Mouse (Mus musculus) 3T3-L1 (cell line): ENCODE data around the gene Ost4.

Experiments
- DNase-seq: peaks from one replicate; pipeline ENCODE4 v3.0.0-alpha.2; 2015; ENCODE audit warnings: low read depth, low spot score

The Ost4 gene

GRCm38 (mm10) chr5:30924614-30925013 is 17.0 kb upstream of the Ost4 start:
- no peak for DNase-seq

- no peak for DNase-seq
Measured at GRCm38 (mm10) chr5:30923119-30923518, 15.5 kb upstream of the Ost4 start.

GRCm38 (mm10) chr5:30922581-30923041 is 15.0 kb upstream of the Ost4 start:
- no peak for DNase-seq

GRCm38 (mm10) chr5:30921256-30922033 is 13.9 kb upstream of the Ost4 start, which contains the start of gene Khk:
TSS of gene Khk (plus strand) at chr5:30921431.
- DNase-seq, result peak; percentile 91

GRCm38 (mm10) chr5:30920621-30921020 is 13.0 kb upstream of the Ost4 start:
- DNase-seq, result no peak

- DNase-seq, result no peak
Measured at GRCm38 (mm10) chr5:30919831-30920614, 12.4 kb upstream of the Ost4 start.

GRCm38 (mm10) chr5:30918691-30919090 is 11.1 kb upstream of the Ost4 start:
- DNase-seq, result no peak

GRCm38 (mm10) chr5:30917891-30918670 is 10.5 kb upstream of the Ost4 start:
- DNase-seq, result no peak

GRCm38 (mm10) chr5:30917348-30917747 is 9.8 kb upstream of the Ost4 start:
- DNase-seq, result no peak

GRCm38 (mm10) chr5:30916841-30917240 is 9.3 kb upstream of the Ost4 start:
- DNase-seq, result no peak

GRCm38 (mm10) chr5:30915974-30916433 is 8.4 kb upstream of the Ost4 start:
- peak; percentile 99 for DNase-seq

GRCm38 (mm10) chr5:30915456-30915855 is 7.9 kb upstream of the Ost4 start:
- DNase-seq, result peak; percentile 31

- no peak for DNase-seq
Measured at GRCm38 (mm10) chr5:30914849-30915248, 7.3 kb upstream of the Ost4 start.

GRCm38 (mm10) chr5:30914101-30914635 is 6.6 kb upstream of the Ost4 start:
- peak; percentile 71 for DNase-seq

GRCm38 (mm10) chr5:30913060-30913841 is 5.7 kb upstream of the Ost4 start, which contains the start of gene Emilin1:
TSS of gene Emilin1 (plus strand) at chr5:30913402.
- DNase-seq, result peak; percentile 99

- peak; percentile 65 for DNase-seq
Measured at GRCm38 (mm10) chr5:30912156-30912555, 4.6 kb upstream of the Ost4 start.

GRCm38 (mm10) chr5:30910481-30910880 is 2.9 kb upstream of the Ost4 start:
- DNase-seq, result peak; percentile 81

GRCm38 (mm10) chr5:30909863-30910262 is 2.3 kb upstream of the Ost4 start:
- no peak for DNase-seq

GRCm38 (mm10) chr5:30909300-30909659 is 1.7 kb upstream of the Ost4 start:
- no peak for DNase-seq

GRCm38 (mm10) chr5:30908426-30909299 is 1.1 kb upstream of the Ost4 start:
- peak; percentile 75 for DNase-seq
